Mouse (Mus musculus) embryonic facial prominence, embryonic 10.5 days (tissue): ENCODE results near the gene Kcnip4. TPM values are rescaled to one million over a fixed set of nuclear protein-coding genes. Genes with fewer than 3 reads are reported as not detected.

Experiments used
- DNase-seq: peaks from one replicate; pipeline ENCODE4 v3.0.0-alpha.2; 2017; ENCODE audit warnings: low spot score
- H3K27ac ChIP-seq: fragments of 300-500 bp; sonication (generic); replicated peaks from 2 replicates; pipeline ENCODE4 v1.5.1; 2016; ENCODE audit warnings: mild to moderate bottlenecking
- H3K27me3 ChIP-seq: fragments of 300-500 bp; sonication (generic); replicated peaks from 2 replicates; pipeline ENCODE4 v1.6.1; 2016; ENCODE audit warnings: low read depth, mild to moderate bottlenecking; ENCODE audit not compliant: poor library complexity, severe bottlenecking
- H3K36me3 ChIP-seq: fragments of 300-500 bp; sonication (generic); replicated peaks from 2 replicates; pipeline ENCODE4 v1.6.1; 2016; ENCODE audit warnings: mild to moderate bottlenecking, moderate library complexity
- H3K4me1 ChIP-seq: fragments of 300-500 bp; sonication (generic); 2 replicates; pipeline ENCODE4 v1.6.1; 2016
- H3K4me3 ChIP-seq: fragments of 300-500 bp; sonication (generic); 2 replicates; pipeline ENCODE4 v1.5.1; 2016; ENCODE audit warnings: mild to moderate bottlenecking, moderate library complexity
- H3K9me3 ChIP-seq: fragments of 300-500 bp; sonication (generic); 2 replicates; pipeline ENCODE4 v1.6.1; 2016; ENCODE audit warnings: mild to moderate bottlenecking
- WGBS: fragments of 180-500 bp; shearing (Covaris S2); methylation state at CpG from one replicate; pipeline ENCODE4 v1.1.7; 2016; 5-methylcytosine and 5-hydroxymethylcytosine counted together
- polyA plus RNA-seq: library from polyadenylated mRNA; unstranded; fragments of >200 nt; fragmentation: Nextera tagmentation; extraction: Ambion mirVana; gene quantifications from 2 replicates; pipeline ENCODE4 v1.2.1, GENCODE M21; 2016

Kcnip4 gene
- polyA plus RNA-seq, 1 experiment from 2014 or later, result 0.98 TPM

GRCm38 (mm10) chr5:48551753-48552152, 973.0 kb downstream of the Kcnip4 start:
- H3K9me3 ChIP-seq, result no peaks in the 10 kb centered on the region
- no peaks in the 10 kb centered on the region for H3K36me3 ChIP-seq
- H3K4me3 ChIP-seq, result no peak overlapping the region
- no peak for DNase-seq
- H3K4me1 ChIP-seq, result no peaks in the 10 kb centered on the region
- no peak overlapping the region for H3K27ac ChIP-seq
- H3K27me3 ChIP-seq, result no peaks in the 10 kb centered on the region
- 86% methylated on average over 4 of the region's 4 CpGs for whole genome bisulfite sequencing

DNA sequence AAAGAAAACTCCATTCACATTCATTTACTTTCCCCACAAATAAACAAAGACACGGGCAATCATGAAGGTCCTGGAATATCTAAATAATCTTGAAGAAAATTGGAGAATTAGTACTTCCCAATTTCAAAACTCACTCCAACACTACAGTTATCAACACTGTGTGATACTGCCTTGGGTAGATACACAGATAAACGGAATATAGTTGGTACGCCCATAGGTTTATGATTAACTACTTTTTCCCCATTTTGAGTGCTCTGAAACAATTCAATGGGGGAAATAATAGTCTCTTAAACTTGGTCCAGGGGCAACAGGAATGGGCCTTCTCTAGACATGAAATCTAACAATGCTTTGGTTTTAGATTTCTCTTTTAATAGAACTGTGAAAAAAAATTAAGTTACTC, 978.9 kb downstream of the Kcnip4 start:
- H3K4me3 ChIP-seq, result no peak overlapping the region
- no peaks in the 10 kb centered on the region for H3K27me3 ChIP-seq
- no peaks in the 10 kb centered on the region for H3K36me3 ChIP-seq
- H3K27ac ChIP-seq, result no peak overlapping the region
- peaks cover 2% of the 10 kb centered on the region; the same call in 1 of the 2 replicates for H3K4me1 ChIP-seq
- H3K9me3 ChIP-seq, result no peaks in the 10 kb centered on the region
- whole genome bisulfite sequencing, result 91% methylated on average over 3 of the region's 3 CpGs
- DNase-seq, result no peak

- no peak for DNase-seq
- 61% methylated on average over 5 of the region's 5 CpGs for WGBS
Observed at GRCm38 (mm10) chr5:48544784-48545734, 979.6 kb downstream of the Kcnip4 start.

GRCm38 (mm10) chr5:48518035-48518434, 1006.7 kb downstream of the Kcnip4 start:
- Histone ChIP-seq H3K27me3 (no peaks in the 10 kb centered on the region), H3K4me3 (no peak overlapping the region), H3K27ac (no peak overlapping the region), H3K4me1 (no peaks in the 10 kb centered on the region), H3K9me3 (no peaks in the 10 kb centered on the region), H3K36me3 (no peaks in the 10 kb centered on the region)
- no peak for DNase-seq
- WGBS, result 89% methylated on average over 4 of the region's 4 CpGs

More at GRCm38 (mm10) chr5:48544784-48545734, 979.6 kb downstream of the Kcnip4 start:
- H3K9me3 ChIP-seq, result no peaks in the 10 kb centered on the region
- H3K36me3 ChIP-seq, result no peaks in the 10 kb centered on the region
- H3K27me3 ChIP-seq, result no peaks in the 10 kb centered on the region
- no peak overlapping the region for H3K27ac ChIP-seq
- no peak overlapping the region for H3K4me3 ChIP-seq
- peaks cover 2% of the 10 kb centered on the region; the same call in 1 of the 2 replicates for H3K4me1 ChIP-seq

GRCm38 (mm10) chr5:48513354-48513753, 1011.4 kb downstream of the Kcnip4 start:
- no peaks in the 10 kb centered on the region for H3K27me3 ChIP-seq
- WGBS, result 73% methylated on average over 1 of the region's 1 CpGs
- H3K4me1 ChIP-seq, result no peaks in the 10 kb centered on the region
- DNase-seq, result no peak
- no peak overlapping the region for H3K27ac ChIP-seq
- H3K36me3 ChIP-seq, result no peaks in the 10 kb centered on the region
- no peak overlapping the region for H3K4me3 ChIP-seq
- H3K9me3 ChIP-seq, result no peaks in the 10 kb centered on the region

DNA sequence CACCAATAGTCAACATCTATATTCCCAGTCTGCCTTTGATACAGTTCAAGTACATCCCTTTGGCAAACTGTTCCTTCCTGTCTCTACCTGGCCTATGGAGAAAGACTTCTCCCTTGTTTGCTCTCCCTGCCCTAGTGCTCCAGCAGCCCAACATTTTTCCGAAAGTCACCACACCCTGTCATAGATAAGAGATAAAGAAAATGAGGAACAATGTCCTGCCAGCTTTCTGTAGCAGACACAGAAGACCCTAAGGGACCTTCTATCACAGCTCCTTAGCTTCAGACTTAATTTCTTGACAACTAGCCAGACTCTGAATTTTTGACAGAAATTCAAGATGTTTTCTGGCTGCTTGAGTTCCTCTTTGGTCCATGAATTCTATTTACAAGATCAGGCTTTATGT, 1013.4 kb downstream of the Kcnip4 start:
- Histone ChIP-seq H3K27ac (no peak overlapping the region), H3K4me1 (no peaks in the 10 kb centered on the region), H3K36me3 (no peaks in the 10 kb centered on the region), H3K4me3 (no peak overlapping the region), H3K27me3 (no peaks in the 10 kb centered on the region), H3K9me3 (no peaks in the 10 kb centered on the region)
- WGBS, result 83% methylated on average over 1 of the region's 1 CpGs
- DNase-seq, result no peak

DNA sequence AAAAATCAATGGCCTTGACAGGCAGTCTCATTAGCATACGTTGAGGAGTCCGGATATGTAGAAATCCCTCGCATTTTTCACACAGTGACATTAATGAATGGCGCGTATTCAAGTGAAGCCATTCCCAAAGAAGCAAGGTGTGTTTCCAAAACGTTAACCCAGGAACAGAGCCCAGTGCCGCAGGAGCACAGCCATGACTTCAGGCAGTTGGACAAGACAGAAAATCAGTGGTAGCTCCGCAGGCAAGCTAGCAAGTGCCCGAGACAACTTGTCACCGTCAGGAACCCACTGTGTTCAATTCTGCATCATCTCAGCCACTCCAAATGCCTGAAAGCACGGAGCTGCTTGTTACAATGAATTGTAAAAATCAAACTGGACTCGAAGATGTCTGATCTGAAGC, 1014.5 kb downstream of the Kcnip4 start:
- H3K4me1 ChIP-seq, result no peaks in the 10 kb centered on the region
- H3K27me3 ChIP-seq, result no peaks in the 10 kb centered on the region
- H3K27ac ChIP-seq, result no peak overlapping the region
- no peaks in the 10 kb centered on the region for H3K9me3 ChIP-seq
- 84% methylated on average over 12 of the region's 12 CpGs for WGBS
- no peaks in the 10 kb centered on the region for H3K36me3 ChIP-seq
- no peak overlapping the region for H3K4me3 ChIP-seq
- DNase-seq, result no peak

DNA sequence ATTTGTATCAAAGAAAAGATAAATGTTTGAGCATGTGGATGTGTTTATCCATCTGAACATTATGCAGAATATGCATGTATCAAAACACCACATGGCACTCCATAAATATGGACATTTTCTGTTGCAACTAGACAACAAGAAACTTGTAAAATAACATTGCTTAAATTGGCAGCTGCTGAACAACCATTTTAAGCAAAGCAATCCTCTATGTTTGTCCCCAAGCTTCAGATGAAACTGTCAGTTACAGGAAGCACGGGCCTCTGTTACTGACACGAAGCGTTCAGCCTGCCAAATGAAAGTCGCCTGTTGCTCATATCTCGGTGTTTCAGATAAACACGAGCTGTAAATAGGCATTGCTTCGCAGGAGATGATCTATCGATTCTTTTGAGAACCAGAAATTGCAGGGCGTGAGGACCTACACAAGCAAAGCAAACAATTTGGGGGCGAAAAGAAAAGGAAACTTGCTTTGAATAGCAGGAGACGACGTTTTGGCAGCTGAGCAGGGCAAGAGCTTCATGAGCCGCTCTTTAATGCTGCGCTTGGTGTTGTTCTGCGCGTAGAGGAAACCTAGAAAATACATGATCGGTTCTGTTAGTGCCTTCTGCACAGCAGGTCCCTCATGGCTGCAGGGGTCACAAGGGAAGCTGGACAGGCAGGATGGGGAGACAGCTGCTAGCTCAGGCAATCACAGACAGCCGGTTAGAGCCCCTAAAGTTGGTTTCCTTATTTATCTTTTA, 1015.3 kb downstream of the Kcnip4 start:
- no peak overlapping the region for H3K4me3 ChIP-seq
- H3K9me3 ChIP-seq, result no peaks in the 10 kb centered on the region
- H3K36me3 ChIP-seq, result no peaks in the 10 kb centered on the region
- no peaks in the 10 kb centered on the region for H3K27me3 ChIP-seq
- H3K27ac ChIP-seq, result no peak overlapping the region
- DNase-seq, result no peak
- 82% methylated on average over 18 of the region's 18 CpGs for WGBS
- no peaks in the 10 kb centered on the region for H3K4me1 ChIP-seq

DNA sequence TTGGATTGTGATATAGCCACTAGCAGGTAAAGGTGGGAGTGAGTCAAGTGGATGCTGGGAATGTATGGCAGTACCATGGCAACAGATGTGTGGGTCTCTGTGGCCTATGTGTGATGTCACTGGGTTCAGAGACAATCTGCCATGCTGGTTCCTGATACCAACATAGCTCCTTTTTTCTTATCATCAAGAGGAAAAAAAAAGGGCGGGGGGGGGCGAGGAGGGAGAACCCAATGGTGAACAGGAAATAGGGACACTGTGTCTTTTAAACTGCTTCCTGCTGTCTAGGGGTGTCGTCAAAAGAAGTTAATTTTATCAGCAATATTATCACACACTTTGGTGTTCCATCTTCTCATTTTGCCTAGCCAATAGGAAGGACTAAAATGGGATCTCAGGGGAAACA, 1021.6 kb downstream of the Kcnip4 start:
- no peak overlapping the region for H3K4me3 ChIP-seq
- H3K9me3 ChIP-seq, result no peaks in the 10 kb centered on the region
- no peaks in the 10 kb centered on the region for H3K36me3 ChIP-seq
- no peak overlapping the region for H3K27ac ChIP-seq
- no peak for DNase-seq
- WGBS, result 88% methylated on average over 3 of the region's 3 CpGs
- no peaks in the 10 kb centered on the region for H3K27me3 ChIP-seq
- no peaks in the 10 kb centered on the region for H3K4me1 ChIP-seq

DNA sequence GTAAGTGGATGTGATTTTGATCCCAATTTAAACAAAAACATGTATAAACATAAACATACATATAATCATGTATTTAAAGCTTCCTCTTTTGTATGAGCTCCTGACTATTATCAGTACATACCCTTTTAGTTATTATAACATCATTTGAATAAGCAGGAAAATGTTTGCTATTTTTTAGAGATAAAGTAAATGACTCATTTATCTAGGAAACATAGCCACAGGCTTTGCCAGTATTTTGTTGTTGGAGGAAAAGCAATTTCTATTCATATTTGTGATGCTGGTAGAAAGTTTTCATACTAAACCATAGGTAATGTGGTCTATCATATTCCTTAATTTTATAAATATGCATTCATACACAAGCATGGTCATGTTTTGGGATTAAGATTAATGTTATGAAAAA, 1022.3 kb downstream of the Kcnip4 start:
- Histone ChIP-seq H3K4me3 (no peak overlapping the region), H3K4me1 (no peaks in the 10 kb centered on the region), H3K36me3 (no peaks in the 10 kb centered on the region), H3K27ac (no peak overlapping the region), H3K9me3 (no peaks in the 10 kb centered on the region), H3K27me3 (no peaks in the 10 kb centered on the region)
- DNase-seq, result no peak

GRCm38 (mm10) chr5:48500204-48500603, 1024.5 kb downstream of the Kcnip4 start:
- 89% methylated on average over 5 of the region's 5 CpGs for WGBS
- Histone ChIP-seq H3K4me1 (no peaks in the 10 kb centered on the region), H3K36me3 (no peaks in the 10 kb centered on the region), H3K4me3 (no peak overlapping the region), H3K27ac (no peak overlapping the region), H3K9me3 (no peaks in the 10 kb centered on the region), H3K27me3 (no peaks in the 10 kb centered on the region)
- DNase-seq, result no peak

DNA sequence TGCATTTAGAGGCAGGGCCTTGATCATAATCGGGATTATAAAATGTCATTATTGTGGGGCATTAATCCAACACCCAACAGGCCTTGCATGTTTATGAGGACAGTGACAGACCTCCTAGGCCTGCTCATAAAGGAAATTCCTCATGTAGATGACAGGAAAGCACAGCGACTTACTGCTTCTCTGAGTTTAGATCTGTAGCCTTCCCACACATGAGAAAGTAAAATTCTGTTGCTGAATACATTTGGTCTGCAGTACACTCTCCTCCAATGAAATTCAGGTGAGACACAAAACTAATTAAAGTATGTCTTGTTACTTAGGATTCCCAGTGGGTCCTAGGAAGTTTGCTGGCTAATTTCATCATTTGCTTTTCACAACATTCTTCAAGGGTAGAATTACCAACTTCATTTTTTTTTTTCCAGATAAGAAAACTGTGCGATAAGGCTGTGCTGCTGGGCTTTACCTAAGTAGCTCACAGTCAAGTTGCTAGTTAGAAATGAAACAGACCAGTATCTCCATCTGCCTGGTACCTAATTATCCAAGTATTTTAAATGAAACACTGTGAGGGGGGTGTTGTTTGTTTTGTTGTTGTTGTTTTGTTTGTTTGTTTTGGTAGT, 1033.7 kb downstream of the Kcnip4 start:
- 86% methylated on average over 3 of the region's 3 CpGs for WGBS
- Histone ChIP-seq H3K9me3 (no peaks in the 10 kb centered on the region), H3K27me3 (no peaks in the 10 kb centered on the region), H3K4me1 (peaks cover 3% of the 10 kb centered on the region), H3K36me3 (no peaks in the 10 kb centered on the region), H3K27ac (no peak overlapping the region), H3K4me3 (no peak overlapping the region)
- DNase-seq, result no peak
